Mouse (Mus musculus) ES-Bruce4 (cell line): ENCODE measurements around the gene Chst1. TPM values are rescaled to one million over a fixed set of nuclear protein-coding genes. Genes with fewer than 3 reads are reported as not detected.

Source experiments
- H3K27ac ChIP-seq: 2 replicates; pipeline ENCODE4 v1.5.1; 2012; ENCODE audit warnings: low read length, inconsistent platforms; ENCODE audit not compliant: insufficient read depth
- H3K27me3 ChIP-seq: 2 replicates; pipeline ENCODE4 v1.6.1; 2012; ENCODE audit warnings: mild to moderate bottlenecking, low read length, inconsistent platforms; ENCODE audit not compliant: control insufficient read depth, poor library complexity, insufficient read depth, severe bottlenecking
- H3K36me3 ChIP-seq: 2 replicates; pipeline ENCODE4 v1.6.1; 2012; ENCODE audit warnings: inconsistent platforms, mild to moderate bottlenecking, low read length, moderate library complexity; ENCODE audit not compliant: control insufficient read depth, poor library complexity, insufficient read depth, severe bottlenecking
- H3K4me1 ChIP-seq: one replicate; pipeline ENCODE4 v1.8.1; 2011; ENCODE audit warnings: low read length; ENCODE audit not compliant: control insufficient read depth, insufficient read depth
- H3K4me3 ChIP-seq: 2 replicates; pipeline ENCODE4 v1.5.1; 2011; ENCODE audit warnings: low read depth, mild to moderate bottlenecking, low read length
- H3K9ac ChIP-seq: 2 replicates; pipeline ENCODE4 v1.6.1; 2012; ENCODE audit warnings: low read depth, mild to moderate bottlenecking, inconsistent platforms; ENCODE audit not compliant: poor library complexity, severe bottlenecking
- H3K9me3 ChIP-seq: replicated peaks from 2 replicates; pipeline ENCODE4 v1.6.1; 2012; ENCODE audit warnings: mild to moderate bottlenecking, low read length, inconsistent platforms; ENCODE audit not compliant: control insufficient read depth, poor library complexity, insufficient read depth, severe bottlenecking
- CTCF ChIP-seq: IDR thresholded peaks from one replicate; pipeline ENCODE4 v1.8.1; 2011; ENCODE audit warnings: low read depth, low read length
- EP300 ChIP-seq: IDR thresholded peaks from 2 replicates; pipeline ENCODE4 v1.6.1; 2011; ENCODE audit warnings: low read depth, low read length; ENCODE audit not compliant: insufficient read depth
- POLR2A ChIP-seq: IDR thresholded peaks from one replicate; pipeline ENCODE4 v1.8.1; 2011; ENCODE audit warnings: low read length; ENCODE audit not compliant: insufficient read depth
- polyA plus RNA-seq: library from polyadenylated mRNA; stranded (reverse); fragments of >200 nt; gene quantifications from 2 replicates; pipeline ENCODE4 v1.2.4, GENCODE M21; 2011; ENCODE audit warnings: low read depth; ENCODE audit not compliant: missing spikeins, insufficient read depth, insufficient read length

Gene Chst1
- polyA plus RNA-seq, 1 experiment, result 8.5 TPM

DNA sequence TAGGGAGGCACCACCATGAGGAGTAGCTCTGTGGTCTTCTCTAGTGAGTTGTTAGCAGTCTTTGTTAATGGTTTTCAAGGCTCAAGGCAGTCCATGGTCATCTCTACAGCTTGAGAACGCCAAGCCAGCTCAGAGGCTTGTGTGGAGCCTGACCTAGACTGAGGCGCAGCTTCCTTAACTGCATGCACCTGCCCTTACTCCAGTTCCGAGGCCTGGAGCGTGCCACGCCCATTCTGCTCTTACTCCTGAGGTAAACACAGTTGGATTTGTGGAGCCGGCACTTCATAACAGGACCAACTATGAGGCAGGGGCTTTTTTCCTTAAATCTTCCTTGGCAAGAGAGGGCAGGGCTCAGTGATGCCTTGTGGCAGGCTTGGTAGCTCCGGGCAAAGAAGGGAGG, 18.2 kb upstream of the Chst1 start:
- H3K9me3 ChIP-seq, result no peaks in the 10 kb centered on the region
- H3K4me1 ChIP-seq, result no peaks in the 10 kb centered on the region
- H3K9ac ChIP-seq, result no peak overlapping the region
- TF ChIP-seq POLR2A (no peak), EP300 (no peak), CTCF (no peak)
- no peaks in the 10 kb centered on the region for H3K27me3 ChIP-seq
- no peak overlapping the region for H3K27ac ChIP-seq
- no peak overlapping the region for H3K4me3 ChIP-seq
- H3K36me3 ChIP-seq, result no peaks in the 10 kb centered on the region

DNA sequence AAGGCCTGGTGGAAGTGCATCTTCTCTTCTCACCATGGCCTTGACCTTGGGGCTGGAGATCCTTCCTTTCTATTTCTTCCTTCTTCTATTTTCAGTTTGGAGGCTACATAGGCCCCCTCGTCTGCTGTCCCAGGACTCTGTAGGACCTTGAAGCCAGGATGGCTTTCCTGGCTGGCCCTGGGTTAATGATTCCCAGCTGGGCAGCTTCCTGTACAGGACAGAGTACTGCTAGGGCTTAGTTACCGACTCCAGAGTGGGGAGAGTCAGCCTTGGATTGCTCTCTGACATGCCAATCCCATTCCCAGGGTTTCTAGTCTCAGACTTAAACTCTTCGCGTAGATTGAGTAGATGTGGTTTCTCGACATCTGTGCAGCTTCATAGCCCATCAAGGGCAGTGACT, 16.9 kb upstream of the Chst1 start:
- no peak overlapping the region for H3K4me3 ChIP-seq
- H3K9ac ChIP-seq, result no peak overlapping the region
- TF ChIP-seq POLR2A (no peak), CTCF (no peak), EP300 (no peak)
- no peaks in the 10 kb centered on the region for H3K9me3 ChIP-seq
- no peaks in the 10 kb centered on the region for H3K36me3 ChIP-seq
- H3K27ac ChIP-seq, result no peak overlapping the region
- H3K4me1 ChIP-seq, result no peaks in the 10 kb centered on the region
- H3K27me3 ChIP-seq, result no peaks in the 10 kb centered on the region

GRCm38 (mm10) chr2:92587806-92588205, 11.7 kb upstream of the Chst1 start:
- TF ChIP-seq CTCF, result no peak
- H3K36me3 ChIP-seq, result no peaks in the 10 kb centered on the region
- H3K9ac ChIP-seq, result no peak overlapping the region
- no peaks in the 10 kb centered on the region for H3K4me1 ChIP-seq
- no peaks in the 10 kb centered on the region for H3K27me3 ChIP-seq
- no peaks in the 10 kb centered on the region for H3K9me3 ChIP-seq
- H3K4me3 ChIP-seq, result no peak overlapping the region
- H3K27ac ChIP-seq, result no peak overlapping the region

GRCm38 (mm10) chr2:92594929-92595730, 4.4 kb upstream of the Chst1 start:
- no peaks in the 10 kb centered on the region for H3K4me1 ChIP-seq
- H3K9ac ChIP-seq, result no peak overlapping the region
- no peak overlapping the region for H3K27ac ChIP-seq
- TF ChIP-seq CTCF (no peak), POLR2A (no peak), EP300 (no peak)
- H3K9me3 ChIP-seq, result no peaks in the 10 kb centered on the region
- no peaks in the 10 kb centered on the region for H3K36me3 ChIP-seq
- H3K4me3 ChIP-seq, result no peak overlapping the region
- peaks cover 3% of the 10 kb centered on the region; the same call in 1 of the 2 replicates for H3K27me3 ChIP-seq

GRCm38 (mm10) chr2:92597291-92597690, 2.2 kb upstream of the Chst1 start:
- no peaks in the 10 kb centered on the region for H3K4me1 ChIP-seq
- H3K36me3 ChIP-seq, result no peaks in the 10 kb centered on the region
- H3K27me3 ChIP-seq, result peaks cover 3% of the 10 kb centered on the region; the same call in 1 of the 2 replicates
- no peak overlapping the region for H3K9ac ChIP-seq
- no peak for TF ChIP-seq POLR2A
- peak; percentile 64 for TF ChIP-seq CTCF
- H3K9me3 ChIP-seq, result no peaks in the 10 kb centered on the region
- no peak overlapping the region for H3K4me3 ChIP-seq
- no peak overlapping the region for H3K27ac ChIP-seq

DNA sequence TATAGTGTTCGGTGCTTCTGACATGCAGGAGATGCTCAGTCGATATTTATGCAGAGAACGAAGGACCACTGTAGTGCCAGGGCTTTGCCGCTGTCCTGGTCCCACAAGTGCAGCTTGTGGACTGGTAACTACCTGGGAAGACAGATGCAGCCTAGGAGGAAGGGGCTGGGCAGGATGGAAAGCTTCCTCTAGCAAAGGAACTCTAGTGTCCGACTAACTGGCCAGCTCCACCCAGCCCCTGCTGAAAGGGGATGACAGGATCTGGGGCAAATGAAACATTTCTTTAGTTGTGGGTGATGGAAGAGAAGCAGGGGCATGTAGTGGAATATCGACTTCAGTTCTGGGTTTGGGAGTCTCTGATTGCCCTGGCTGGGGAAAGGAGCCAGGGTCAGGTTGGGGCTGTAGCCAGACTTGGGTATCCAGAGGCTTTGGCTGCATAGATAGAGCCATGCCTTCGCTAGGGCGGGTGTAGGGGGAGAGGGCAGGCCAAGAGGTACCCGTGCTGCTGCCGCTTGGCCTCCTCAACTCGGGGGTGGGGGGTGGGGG, 493 bp upstream of the Chst1 start:
- H3K27ac ChIP-seq, result no peak overlapping the region
- no peak overlapping the region for H3K4me3 ChIP-seq
- no peaks in the 10 kb centered on the region for H3K4me1 ChIP-seq
- H3K9me3 ChIP-seq, result no peaks in the 10 kb centered on the region
- TF ChIP-seq POLR2A, result no peak
- TF ChIP-seq CTCF, result no peak
- no peak for TF ChIP-seq EP300
- H3K36me3 ChIP-seq, result no peaks in the 10 kb centered on the region
- H3K27me3 ChIP-seq, result peaks cover 5% of the 10 kb centered on the region; the same call in 1 of the 2 replicates
- no peak overlapping the region for H3K9ac ChIP-seq
